Mouse (Mus musculus) bone marrow macrophage, adult 2 months (primary cell): ENCODE measurements at regions not wholly inside any gene's neighbourhood (a gene's known extent, or its start where the extent isn't known, plus 50 kb on each side); places are given as distances from the start of the nearest gene placed in this dataset.

ENCODE experiments used
- H3K27ac ChIP-seq: 2 replicates; pipeline ENCODE4 v1.5.1; 2012; ENCODE audit warnings: low read depth, low read length; ENCODE audit not compliant: insufficient read depth
- H3K4me1 ChIP-seq: 2 replicates; pipeline ENCODE4 v1.6.1; 2012; ENCODE audit warnings: low read length; ENCODE audit not compliant: control insufficient read depth, insufficient read depth
- H3K4me3 ChIP-seq: 2 replicates; pipeline ENCODE4 v1.5.1; 2012; ENCODE audit warnings: mild to moderate bottlenecking, low read length, moderate library complexity; ENCODE audit not compliant: insufficient read depth
- CTCF ChIP-seq: IDR thresholded peaks from 2 replicates; pipeline ENCODE4 v1.5.1; 2012; ENCODE audit warnings: low read depth, mild to moderate bottlenecking, low read length, moderate library complexity
- POLR2A ChIP-seq: IDR thresholded peaks from 2 replicates; pipeline ENCODE4 v1.6.1; 2012; ENCODE audit warnings: mild to moderate bottlenecking, low read depth, low read length, borderline replicate concordance

DNA sequence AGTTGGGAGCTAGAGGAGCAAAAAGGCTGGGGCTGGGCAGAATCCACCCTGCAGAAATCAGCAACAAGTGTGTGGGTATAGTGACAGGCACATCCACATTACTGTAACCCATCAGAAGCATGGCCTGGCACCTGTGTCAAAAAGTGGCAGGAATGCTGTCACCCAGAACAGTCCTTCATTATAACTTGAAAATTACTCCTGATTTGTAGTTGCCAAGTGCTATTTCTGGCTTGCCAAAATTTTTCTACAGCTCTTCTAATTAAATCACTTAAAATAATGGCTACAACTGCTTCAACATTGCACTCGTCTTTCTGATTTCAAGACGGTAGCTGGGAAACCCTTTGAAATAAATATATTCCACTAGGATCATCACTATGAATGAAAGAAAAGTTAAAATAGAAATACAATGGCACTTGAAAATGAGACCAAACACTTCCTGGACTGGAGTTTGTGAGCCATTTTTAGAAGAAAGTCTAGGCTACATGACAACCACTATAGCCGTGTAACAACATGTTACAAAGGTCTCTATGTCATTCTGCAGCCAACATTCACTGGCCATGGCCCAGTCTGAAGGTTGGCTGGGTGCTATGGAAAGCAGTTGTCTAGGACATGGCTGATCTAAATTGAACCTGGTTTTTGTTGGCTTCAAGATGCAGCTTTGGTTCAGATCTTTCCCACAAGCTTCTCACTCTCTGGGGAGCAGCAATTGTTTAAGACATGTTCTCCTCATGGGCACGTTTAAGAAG is 190.6 kb upstream of the Tapt1 start:
- Histone ChIP-seq H3K4me1 (no peaks in the 10 kb centered on the region), H3K4me3 (no peak overlapping the region), H3K27ac (no peak overlapping the region)
- TF ChIP-seq POLR2A, result no peak
- no peak for TF ChIP-seq CTCF

GRCm38 (mm10) chr5:44414441-44414840 is 188.0 kb upstream of the Tapt1 start:
- TF ChIP-seq CTCF, result no peak
- no peak for TF ChIP-seq POLR2A
- Histone ChIP-seq H3K4me1 (no peaks in the 10 kb centered on the region), H3K27ac (no peak overlapping the region), H3K4me3 (no peak overlapping the region)

- TF ChIP-seq CTCF, result no peak
- no peak for TF ChIP-seq POLR2A
- Histone ChIP-seq H3K4me1 (no peaks in the 10 kb centered on the region), H3K4me3 (no peak overlapping the region), H3K27ac (no peak overlapping the region)
These were observed 176.9 kb upstream of the Tapt1 start for GRCm38 (mm10) chr5:44403300-44403699.

DNA sequence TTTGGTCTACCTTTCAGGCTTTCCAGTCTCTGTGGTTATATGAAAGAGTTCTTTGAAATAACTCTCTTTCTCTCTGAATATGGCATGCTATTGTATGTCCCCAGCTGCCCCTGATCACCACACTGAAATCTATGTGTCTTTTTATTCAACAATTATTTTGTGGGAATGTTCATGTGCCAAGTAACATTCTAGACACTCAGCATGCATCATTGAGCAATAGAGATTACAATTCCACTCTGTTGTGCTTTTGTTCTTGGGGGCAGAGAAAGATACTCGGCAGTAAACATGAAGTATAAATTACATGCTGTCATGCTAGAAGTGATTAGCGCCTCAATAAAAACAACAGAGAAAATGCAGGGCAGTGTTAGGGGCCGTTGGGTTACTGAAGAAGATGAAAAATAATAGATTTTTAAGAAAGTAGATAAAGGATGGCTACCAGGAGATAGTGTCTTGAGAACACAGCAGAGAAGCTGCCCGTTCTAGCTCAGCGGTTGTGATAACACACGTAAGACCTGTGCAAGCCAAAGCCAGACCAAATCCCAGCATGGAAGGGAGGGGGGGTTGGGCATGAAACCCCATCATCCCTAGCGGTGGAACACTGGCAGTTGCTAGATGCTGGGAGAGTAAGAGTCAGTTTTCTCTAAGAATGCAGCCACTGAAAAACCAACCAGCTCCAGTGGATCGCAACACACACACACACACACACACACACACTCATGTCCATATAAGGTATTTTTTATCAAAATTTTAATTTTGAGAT is 174.3 kb upstream of the Tapt1 start:
- TF ChIP-seq CTCF (no peak), POLR2A (no peak)
- Histone ChIP-seq H3K4me1 (no peaks in the 10 kb centered on the region), H3K4me3 (no peak overlapping the region), H3K27ac (no peak overlapping the region)

DNA sequence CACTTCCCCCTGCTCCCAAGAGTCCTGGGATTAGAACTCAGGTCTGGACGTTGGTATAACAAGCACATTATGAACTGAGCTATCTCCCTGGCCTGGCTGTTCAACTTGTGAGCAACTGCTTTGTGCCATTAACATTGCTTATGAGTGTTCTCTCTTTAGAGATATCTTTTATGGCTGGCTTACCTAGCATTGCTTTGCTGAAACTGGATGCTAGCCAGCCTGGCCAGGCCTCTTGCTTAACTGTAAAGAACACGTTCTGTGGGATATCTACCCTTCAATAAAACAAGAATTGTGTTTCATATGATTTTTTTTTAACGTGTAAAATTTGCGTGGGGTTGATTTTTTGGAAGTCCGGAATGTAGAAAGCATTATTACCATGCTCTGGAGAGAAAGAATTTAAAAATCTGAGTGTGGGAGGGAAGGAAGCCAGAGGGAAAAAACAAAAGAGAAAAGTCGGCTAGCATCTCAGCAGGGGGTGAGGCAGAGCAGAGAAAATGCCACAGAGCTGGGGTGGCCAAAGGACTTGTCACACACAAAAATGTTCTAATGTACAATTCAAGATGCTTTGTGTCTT is 160.9 kb upstream of the Tapt1 start:
- no peaks in the 10 kb centered on the region for H3K4me1 ChIP-seq
- no peak overlapping the region for H3K27ac ChIP-seq
- TF ChIP-seq POLR2A (no peak), CTCF (no peak)
- no peak overlapping the region for H3K4me3 ChIP-seq

DNA sequence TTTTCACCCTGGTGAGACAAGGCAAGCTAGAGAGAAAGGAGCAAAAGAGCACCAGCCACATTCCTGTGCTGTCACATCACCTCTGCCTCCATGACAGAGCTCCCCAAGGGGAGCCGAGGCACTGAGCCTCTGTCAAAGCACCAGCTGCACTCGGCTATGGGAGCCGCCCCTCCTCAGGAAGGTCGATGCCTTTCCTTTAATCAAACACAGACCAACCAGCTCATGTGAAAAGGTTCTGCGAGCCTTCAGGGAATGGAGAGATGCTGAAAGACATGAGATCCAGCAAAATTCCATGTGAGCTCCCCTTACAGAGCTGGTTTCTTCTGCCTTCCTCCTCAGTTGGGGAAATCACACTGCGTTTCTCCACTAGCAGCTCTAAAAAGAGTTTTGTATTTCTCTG is 159.8 kb upstream of the Tapt1 start:
- Histone ChIP-seq H3K27ac (no peak overlapping the region), H3K4me3 (no peak overlapping the region), H3K4me1 (no peaks in the 10 kb centered on the region)
- TF ChIP-seq POLR2A (no peak), CTCF (no peak)

GRCm38 (mm10) chr5:44383049-44383448 is 156.6 kb upstream of the Tapt1 start:
- TF ChIP-seq CTCF, result no peak
- Histone ChIP-seq H3K4me1 (no peaks in the 10 kb centered on the region), H3K27ac (no peak overlapping the region), H3K4me3 (no peak overlapping the region)

DNA sequence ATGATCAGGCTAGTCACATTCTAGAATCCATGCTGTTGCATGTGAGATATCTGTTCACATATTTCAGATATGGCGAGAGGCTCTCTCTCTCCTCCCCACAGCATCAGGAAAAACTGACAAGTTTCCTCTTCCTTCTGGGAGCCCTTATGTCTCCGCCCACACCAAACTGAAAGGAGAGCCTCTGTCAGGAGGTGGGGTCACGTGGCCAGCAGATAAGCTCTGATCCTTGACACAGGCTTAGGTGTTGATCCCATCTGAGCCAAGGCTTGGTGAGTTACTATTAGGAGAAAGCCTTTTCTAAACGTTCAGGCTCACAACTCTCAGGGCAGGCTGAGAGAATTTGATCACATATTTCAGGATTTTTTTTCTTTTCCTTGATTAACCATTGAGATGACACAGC is 143.6 kb upstream of the Tapt1 start:
- Histone ChIP-seq H3K4me3 (no peak overlapping the region), H3K27ac (no peak overlapping the region), H3K4me1 (no peaks in the 10 kb centered on the region)
- TF ChIP-seq CTCF (no peak), POLR2A (no peak)

DNA sequence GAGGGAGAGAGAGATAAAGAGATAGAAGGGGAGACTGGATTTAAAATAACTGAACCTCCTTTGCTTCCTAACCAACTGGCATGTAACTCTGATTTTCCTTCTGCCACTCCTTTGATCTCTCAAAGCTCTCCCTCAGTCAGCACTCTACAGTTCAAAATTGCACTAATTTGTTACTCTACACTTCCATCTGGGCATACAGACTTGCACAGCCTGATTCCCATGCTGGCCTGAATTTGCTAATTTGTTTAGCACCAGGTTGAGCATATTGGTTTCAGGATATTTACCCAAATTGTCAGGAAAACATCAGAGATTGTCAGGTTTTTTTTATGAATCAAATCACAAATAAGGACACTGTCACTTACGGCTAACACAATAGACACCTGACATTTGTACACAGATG is 125.9 kb upstream of the Tapt1 start:
- TF ChIP-seq CTCF (no peak), POLR2A (no peak)
- Histone ChIP-seq H3K4me1 (peaks cover 3% of the 10 kb centered on the region; the same call in 1 of the 2 replicates), H3K27ac (no peak overlapping the region), H3K4me3 (no peak overlapping the region)

- Histone ChIP-seq H3K4me3 (no peak overlapping the region), H3K4me1 (no peaks in the 10 kb centered on the region), H3K27ac (no peak overlapping the region)
- TF ChIP-seq CTCF, result no peak
- TF ChIP-seq POLR2A, result no peak
These were observed 115.1 kb upstream of the Tapt1 start for GRCm38 (mm10) chr5:44341457-44342014.
